Mouse (Mus musculus) small intestine, adult 2 months (tissue): ENCODE measurements around the gene A630001G21Rik.

Experiments
- CTCF ChIP-seq: fragments of 200-500 bp; IDR thresholded peaks from 2 replicates; pipeline ENCODE4 v1.5.1; 2012; ENCODE audit warnings: low read depth, mild to moderate bottlenecking, control low read depth, inconsistent platforms, low read length, moderate library complexity, mixed read lengths; ENCODE audit not compliant: insufficient replicate concordance, insufficient read length; ENCODE audit errors: extremely low read depth
- POLR2A ChIP-seq: fragments of 200-500 bp; IDR thresholded peaks from 2 replicates; pipeline ENCODE4 v1.6.1; 2012; ENCODE audit warnings: low read depth, mild to moderate bottlenecking, control low read depth, inconsistent platforms, low read length, moderate library complexity

- no peak for TF ChIP-seq POLR2A
- no peak for TF ChIP-seq CTCF
These were observed 37.5 kb downstream of the A630001G21Rik start for GRCm38 (mm10) chr1:85740923-85741322.
